Mouse (Mus musculus) hindbrain, embryonic 16.5 days (tissue): ENCODE results near the gene Lrrtm1. TPM values are rescaled to one million over a fixed set of nuclear protein-coding genes. Genes with fewer than 3 reads are reported as not detected.

Experiments used
- ATAC-seq: fragments of 200-750 bp; cut with Nextera tagmentation; 2 replicates; pipeline ENCODE4 v1.8.0; 2017; ENCODE audit warnings: moderate TSS enrichment, moderate library complexity
- H3K27ac ChIP-seq: fragments of 300-500 bp; sonication (generic); 2 replicates; pipeline ENCODE4 v1.5.1; 2014; ENCODE audit warnings: low read depth, mild to moderate bottlenecking, control low read depth, low read length, moderate library complexity
- H3K27me3 ChIP-seq: fragments of 300-500 bp; sonication (generic); replicated peaks from 2 replicates; pipeline ENCODE4 v1.6.1; 2014; ENCODE audit warnings: low read length; ENCODE audit not compliant: control insufficient read depth, insufficient read depth
- H3K36me3 ChIP-seq: fragments of 300-500 bp; sonication (generic); 2 replicates; pipeline ENCODE4 v1.6.1; 2014; ENCODE audit warnings: mild to moderate bottlenecking, low read length, moderate library complexity, mixed read lengths; ENCODE audit not compliant: control insufficient read depth, insufficient read depth
- H3K4me1 ChIP-seq: fragments of 300-500 bp; sonication (generic); 2 replicates; pipeline ENCODE4 v1.6.1; 2014; ENCODE audit warnings: low read depth, low read length; ENCODE audit not compliant: control insufficient read depth, insufficient read depth
- H3K4me2 ChIP-seq: fragments of 300-500 bp; sonication (generic); 2 replicates; pipeline ENCODE4 v1.6.1; 2014; ENCODE audit warnings: mild to moderate bottlenecking, low read length, control low read depth, moderate library complexity
- H3K4me3 ChIP-seq: fragments of 300-500 bp; sonication (generic); 2 replicates; pipeline ENCODE4 v1.5.1; 2014; ENCODE audit warnings: mild to moderate bottlenecking, low read length, control low read depth, moderate library complexity
- H3K9ac ChIP-seq: fragments of 300-500 bp; sonication (generic); 2 replicates; pipeline ENCODE4 v1.6.1; 2014; ENCODE audit warnings: low read depth, mild to moderate bottlenecking, control low read depth, low read length, moderate library complexity
- H3K9me3 ChIP-seq: fragments of 300-500 bp; sonication (generic); 2 replicates; pipeline ENCODE4 v1.6.1; 2014; ENCODE audit warnings: mild to moderate bottlenecking, low read length, moderate library complexity; ENCODE audit not compliant: control insufficient read depth
- WGBS: fragments of 180-500 bp; shearing (Covaris S2); extraction: QIAGEN DNeasy Blood & Tissue Kit; methylation state at CpG from one replicate; pipeline ENCODE4 v1.1.7; 2014; 5-methylcytosine and 5-hydroxymethylcytosine counted together
- polyA plus RNA-seq: library from polyadenylated mRNA; unstranded; fragments of >200 nt; fragmentation: Nextera tagmentation; extraction: Ambion mirVana; gene quantifications from 2 replicates; pipeline ENCODE4 v1.2.1, GENCODE M21; 2015

Lrrtm1 gene
- polyA plus RNA-seq, 1 experiment from 2014 or later = 63.7 TPM

DNA sequence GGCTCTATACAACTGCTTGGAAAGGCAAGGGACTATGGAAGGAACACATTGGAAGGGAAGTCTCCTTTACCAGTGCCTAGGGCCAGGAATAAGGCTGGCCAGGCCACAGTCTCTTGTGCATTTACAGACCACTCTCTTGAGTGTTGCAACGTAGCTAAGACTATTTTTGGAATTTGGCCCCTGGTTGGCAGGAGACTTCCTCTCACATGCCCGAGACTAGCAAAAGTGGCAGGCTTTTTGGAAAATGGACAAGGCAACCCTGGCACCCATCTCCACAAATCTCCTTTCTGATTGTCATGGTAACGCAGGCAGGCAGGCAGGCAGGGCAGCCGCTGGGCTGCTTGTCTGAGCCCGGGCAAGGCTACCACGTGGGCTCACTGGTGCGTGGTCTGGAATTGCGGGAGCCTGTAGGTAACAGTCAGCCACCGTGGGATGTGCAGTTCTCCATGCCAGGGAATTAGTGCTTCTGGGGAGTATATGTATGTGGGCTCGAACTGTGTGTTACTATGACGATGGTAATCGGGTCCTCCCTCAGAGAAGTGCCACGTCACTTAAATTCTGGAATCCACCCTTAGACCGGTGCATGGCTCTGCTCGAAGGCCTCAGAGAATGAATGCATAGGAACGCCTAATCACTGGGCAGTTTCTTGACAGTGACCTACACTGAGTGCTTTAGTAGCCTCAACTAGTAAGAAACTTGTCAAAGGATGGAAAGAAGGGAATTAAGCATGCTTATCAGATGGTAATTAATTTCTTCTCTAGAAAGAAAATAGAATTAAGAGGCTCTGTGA is 19.4 kb upstream of the Lrrtm1 start:
- H3K9ac ChIP-seq = no peak overlapping the region; the same call in 1 of the 2 replicates
- WGBS = 34% methylated on average over 16 of the region's 16 CpGs
- no peak overlapping the region for H3K27ac ChIP-seq
- no peaks in the 10 kb centered on the region for H3K27me3 ChIP-seq
- no peaks in the 10 kb centered on the region for H3K36me3 ChIP-seq
- peak; percentile 94 for ATAC-seq
- peaks cover 10% of the 10 kb centered on the region; the same call in 1 of the 2 replicates for H3K4me1 ChIP-seq
- peak overlapping the region; percentile 49 for H3K4me2 ChIP-seq
- H3K4me3 ChIP-seq = 0 out of 2 replicates have a peak overlapping the region, but pooled peaks have one; percentile 1
- H3K9me3 ChIP-seq = no peaks in the 10 kb centered on the region

DNA sequence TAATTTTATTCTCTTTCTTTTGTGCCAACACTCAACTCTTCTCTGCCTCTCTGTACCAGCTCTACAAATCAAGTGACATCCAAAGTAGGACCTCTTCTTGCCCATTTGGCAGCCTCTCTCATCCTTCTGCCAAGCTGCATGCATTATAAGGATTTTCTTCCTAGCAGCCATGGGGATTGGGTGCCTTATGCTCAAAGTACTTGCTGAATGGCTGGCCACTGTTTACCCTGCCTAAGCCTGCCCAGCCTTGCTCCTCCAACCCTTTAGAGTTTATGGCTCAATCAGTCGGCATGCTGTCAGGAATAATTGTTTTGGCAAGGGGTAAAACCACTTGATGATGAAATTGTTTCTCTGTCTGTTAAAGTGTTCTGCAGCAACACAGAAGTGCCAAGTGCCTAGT is 2.1 kb upstream of the Lrrtm1 start:
- no peaks in the 10 kb centered on the region for H3K9me3 ChIP-seq
- peak; percentile 27; the same call in 1 of the 2 replicates for ATAC-seq
- H3K9ac ChIP-seq = no peak overlapping the region
- peaks cover 5% of the 10 kb centered on the region for H3K4me1 ChIP-seq
- no peak overlapping the region for H3K27ac ChIP-seq
- no peak overlapping the region for H3K4me3 ChIP-seq
- 40% methylated on average over 1 of the region's 1 CpGs for WGBS
- no peaks in the 10 kb centered on the region for H3K27me3 ChIP-seq
- H3K36me3 ChIP-seq = no peaks in the 10 kb centered on the region
- no peak overlapping the region for H3K4me2 ChIP-seq

DNA sequence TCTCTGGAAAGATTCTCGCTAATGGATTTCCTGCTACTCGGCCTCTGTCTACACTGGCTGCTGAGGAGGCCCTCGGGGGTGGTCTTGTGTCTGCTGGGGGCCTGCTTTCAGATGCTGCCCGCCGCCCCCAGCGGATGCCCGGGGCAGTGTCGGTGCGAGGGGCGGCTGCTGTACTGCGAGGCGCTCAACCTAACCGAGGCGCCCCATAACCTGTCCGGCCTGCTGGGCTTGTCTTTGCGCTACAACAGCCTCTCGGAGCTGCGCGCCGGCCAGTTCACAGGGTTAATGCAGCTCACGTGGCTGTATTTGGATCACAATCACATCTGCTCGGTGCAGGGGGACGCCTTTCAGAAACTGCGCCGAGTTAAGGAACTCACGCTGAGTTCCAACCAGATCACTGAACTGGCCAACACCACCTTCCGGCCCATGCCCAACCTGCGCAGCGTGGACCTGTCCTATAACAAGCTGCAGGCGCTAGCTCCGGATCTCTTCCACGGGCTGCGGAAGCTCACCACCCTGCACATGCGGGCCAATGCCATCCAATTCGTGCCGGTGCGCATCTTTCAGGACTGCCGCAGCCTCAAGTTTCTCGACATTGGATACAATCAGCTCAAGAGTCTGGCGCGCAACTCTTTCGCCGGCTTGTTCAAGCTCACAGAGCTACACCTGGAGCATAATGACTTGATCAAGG is 1.2 kb downstream of the Lrrtm1 start:
- no peaks in the 10 kb centered on the region for H3K27me3 ChIP-seq
- H3K4me3 ChIP-seq = peak overlapping the region; percentile 55
- peak overlapping the region; percentile 85 for H3K9ac ChIP-seq
- WGBS = under 1% methylated on average over 43 of the region's 43 CpGs
- peaks cover 5% of the 10 kb centered on the region for H3K4me1 ChIP-seq
- ATAC-seq = peak; percentile 66
- H3K36me3 ChIP-seq = no peaks in the 10 kb centered on the region
- H3K9me3 ChIP-seq = no peaks in the 10 kb centered on the region
- peak overlapping the region; percentile 96 for H3K4me2 ChIP-seq
- peak overlapping the region; percentile 88 for H3K27ac ChIP-seq

- no peak overlapping the region for H3K4me3 ChIP-seq
- H3K4me1 ChIP-seq = no peaks in the 10 kb centered on the region
- H3K27me3 ChIP-seq = no peaks in the 10 kb centered on the region
- H3K36me3 ChIP-seq = no peaks in the 10 kb centered on the region
- 73% methylated on average over 5 of the region's 5 CpGs for WGBS
- no peak overlapping the region for H3K4me2 ChIP-seq
- no peak for ATAC-seq
- H3K27ac ChIP-seq = no peak overlapping the region
- H3K9me3 ChIP-seq = no peaks in the 10 kb centered on the region
- H3K9ac ChIP-seq = no peak overlapping the region
These were observed 11.0 kb downstream of the Lrrtm1 start for GRCm38 (mm10) chr6:77253480-77253879.

DNA sequence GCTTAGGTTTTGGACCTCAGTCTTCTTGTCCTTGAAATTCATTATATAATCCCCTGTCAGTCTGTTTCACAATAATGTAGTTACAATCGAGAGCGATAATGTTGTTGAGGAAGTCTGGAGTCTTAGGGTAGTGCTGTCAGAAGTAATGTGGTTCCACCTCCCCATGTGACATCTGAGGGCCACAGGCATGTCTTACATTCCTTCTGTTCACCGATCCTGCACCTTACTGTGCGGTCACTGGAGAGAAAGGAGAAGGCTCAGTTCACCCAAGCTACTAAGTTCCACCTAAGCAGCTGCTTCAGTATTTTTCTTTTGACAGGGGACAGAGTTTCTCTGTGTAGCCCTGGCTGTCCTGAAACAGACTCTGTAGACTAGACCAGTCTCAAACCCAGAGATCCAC is 13.9 kb downstream of the Lrrtm1 start:
- no peak for ATAC-seq
- no peak overlapping the region for H3K27ac ChIP-seq
- no peaks in the 10 kb centered on the region for H3K4me1 ChIP-seq
- no peak overlapping the region for H3K4me2 ChIP-seq
- no peaks in the 10 kb centered on the region for H3K27me3 ChIP-seq
- WGBS = 95% methylated on average over 4 of the region's 4 CpGs
- H3K4me3 ChIP-seq = no peak overlapping the region
- H3K9ac ChIP-seq = no peak overlapping the region
- no peaks in the 10 kb centered on the region for H3K9me3 ChIP-seq
- no peaks in the 10 kb centered on the region for H3K36me3 ChIP-seq

DNA sequence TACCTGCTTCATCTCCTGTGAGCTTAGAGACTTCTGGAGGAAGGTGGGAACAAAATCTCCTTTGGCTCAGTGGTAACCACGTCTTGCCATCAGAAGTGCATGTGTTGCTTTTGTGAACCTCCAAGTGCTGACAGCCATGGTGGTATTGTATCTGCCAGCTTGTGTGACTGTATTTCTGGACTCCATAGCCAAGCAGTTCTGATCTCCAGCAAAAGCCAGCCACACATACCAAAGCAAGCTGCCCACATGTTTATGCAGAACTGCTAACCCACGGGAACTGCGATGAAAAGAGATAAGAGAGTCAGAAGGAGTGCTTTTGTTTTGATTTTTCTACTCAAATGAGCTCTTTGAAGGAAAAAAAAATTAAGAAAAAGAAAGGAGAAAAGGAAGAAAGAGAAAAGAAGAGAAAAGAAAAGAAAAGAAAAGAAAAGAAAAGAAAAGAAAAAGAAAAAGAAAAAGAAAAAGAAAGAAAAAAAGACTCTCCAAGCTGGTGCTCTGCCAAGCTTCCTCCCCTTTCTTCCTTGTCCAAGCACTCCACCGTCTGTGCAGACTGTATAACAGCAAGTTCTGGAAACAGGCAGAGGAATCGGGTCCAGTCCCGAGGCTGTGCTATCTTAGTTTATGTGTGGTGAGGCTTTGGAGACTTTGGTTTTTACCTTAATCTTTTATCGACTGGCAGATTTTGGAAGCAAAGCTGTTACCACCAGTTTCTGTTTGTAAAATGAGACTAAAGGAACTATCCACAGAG is 15.0 kb downstream of the Lrrtm1 start:
- H3K27ac ChIP-seq = no peak overlapping the region

DNA sequence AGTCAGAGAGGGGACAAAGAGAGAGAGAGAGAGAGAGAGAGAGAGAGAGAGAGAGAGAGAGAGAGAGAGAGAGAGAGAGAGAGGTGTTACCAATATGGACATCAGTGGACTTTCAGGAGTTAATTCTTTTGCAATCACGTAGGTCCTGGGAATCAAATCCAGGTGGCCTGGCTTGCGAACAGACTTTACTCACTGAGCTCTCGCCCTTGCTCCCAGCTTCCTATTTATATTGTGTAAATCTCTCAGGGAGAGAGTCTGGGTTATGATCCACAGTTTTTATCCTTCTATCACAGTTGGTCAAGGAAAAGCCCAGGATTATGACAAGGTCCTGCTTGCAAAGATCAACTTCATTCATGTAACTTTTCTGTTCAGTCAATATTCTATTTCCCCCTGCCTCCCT is 22.7 kb downstream of the Lrrtm1 start:
- no peaks in the 10 kb centered on the region for H3K4me1 ChIP-seq
- no peaks in the 10 kb centered on the region for H3K9me3 ChIP-seq
- H3K9ac ChIP-seq = no peak overlapping the region
- WGBS = 70% methylated on average over 3 of the region's 3 CpGs
- no peaks in the 10 kb centered on the region for H3K36me3 ChIP-seq
- H3K4me2 ChIP-seq = no peak overlapping the region
- H3K4me3 ChIP-seq = no peak overlapping the region
- no peak overlapping the region for H3K27ac ChIP-seq
- no peaks in the 10 kb centered on the region for H3K27me3 ChIP-seq
- no peak for ATAC-seq

More for the DNA sequence above, 15.0 kb downstream of the Lrrtm1 start:
- no peak overlapping the region for H3K4me2 ChIP-seq
- ATAC-seq = 0 out of 2 replicates have a peak, but pooled peaks have one; percentile 58
- no peaks in the 10 kb centered on the region for H3K9me3 ChIP-seq
- H3K27me3 ChIP-seq = no peaks in the 10 kb centered on the region
- 36% methylated on average over 7 of the region's 7 CpGs for WGBS
- H3K4me3 ChIP-seq = no peak overlapping the region
- H3K9ac ChIP-seq = no peak overlapping the region
- H3K4me1 ChIP-seq = no peaks in the 10 kb centered on the region
- no peaks in the 10 kb centered on the region for H3K36me3 ChIP-seq

DNA sequence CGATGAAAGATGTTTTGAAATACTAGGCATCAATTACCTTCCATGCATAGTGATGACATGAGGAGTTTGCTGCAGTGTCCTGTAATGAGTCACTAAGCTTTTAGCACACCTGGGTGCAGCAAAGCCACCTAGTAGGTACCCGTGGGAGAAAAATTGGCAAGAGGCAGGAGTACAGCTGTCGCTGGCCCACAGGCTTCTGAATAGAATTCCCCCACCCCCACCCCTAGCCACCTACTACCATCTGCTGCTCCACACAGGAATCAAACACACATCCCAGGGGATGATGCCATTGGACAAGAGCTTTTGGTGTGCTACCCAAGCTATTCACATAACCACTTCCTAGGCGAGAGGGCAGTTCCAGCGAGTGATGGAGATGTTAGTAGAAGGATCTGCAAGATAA is 36.3 kb downstream of the Lrrtm1 start:
- Histone ChIP-seq H3K4me2 (no peak overlapping the region), H3K4me3 (no peak overlapping the region), H3K27me3 (no peaks in the 10 kb centered on the region), H3K27ac (no peak overlapping the region), H3K36me3 (no peaks in the 10 kb centered on the region), H3K9ac (no peak overlapping the region), H3K4me1 (no peaks in the 10 kb centered on the region), H3K9me3 (no peaks in the 10 kb centered on the region)
- no peak for ATAC-seq
- WGBS = 69% methylated on average over 5 of the region's 5 CpGs

DNA sequence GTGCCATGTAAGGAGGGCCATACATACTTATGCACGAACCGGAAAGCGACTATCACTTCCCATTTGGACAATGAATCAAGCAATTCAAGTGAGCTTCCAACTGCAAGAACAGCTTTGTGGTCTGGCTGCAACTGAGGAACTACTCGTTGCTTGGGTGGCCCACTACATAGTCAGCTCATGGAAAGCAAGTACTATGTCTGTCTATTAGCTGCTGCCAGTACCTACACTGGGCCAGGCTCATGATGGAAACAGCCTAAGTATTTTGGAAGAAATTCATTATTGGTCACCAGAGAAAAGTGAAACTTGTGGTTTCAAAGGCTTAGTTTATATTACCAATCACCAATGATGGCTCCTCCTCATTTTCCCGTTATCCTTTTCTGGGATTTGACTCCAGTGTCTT is 43.8 kb downstream of the Lrrtm1 start:
- Histone ChIP-seq H3K27me3 (no peaks in the 10 kb centered on the region), H3K27ac (no peak overlapping the region), H3K9ac (no peak overlapping the region), H3K36me3 (no peaks in the 10 kb centered on the region), H3K4me3 (no peak overlapping the region), H3K4me2 (no peak overlapping the region), H3K4me1 (peaks cover 1% of the 10 kb centered on the region; the same call in 1 of the 2 replicates), H3K9me3 (no peaks in the 10 kb centered on the region)
- 90% methylated on average over 5 of the region's 5 CpGs for WGBS
- ATAC-seq = no peak
